Mouse (Mus musculus) bone marrow macrophage, adult 2 months (primary cell): ENCODE results near the gene Wnt1. TPM values are rescaled to one million over a fixed set of nuclear protein-coding genes. Genes with fewer than 3 reads are reported as not detected.
A peak's percentile ranks its signal among the peaks of the same experiment; 100 is the strongest.

Source experiments
- H3K27ac ChIP-seq: 2 replicates; pipeline ENCODE4 v1.5.1; 2012; ENCODE audit warnings: low read depth, low read length; ENCODE audit not compliant: insufficient read depth
- H3K4me1 ChIP-seq: 2 replicates; pipeline ENCODE4 v1.6.1; 2012; ENCODE audit warnings: low read length; ENCODE audit not compliant: control insufficient read depth, insufficient read depth
- H3K4me3 ChIP-seq: 2 replicates; pipeline ENCODE4 v1.5.1; 2012; ENCODE audit warnings: mild to moderate bottlenecking, low read length, moderate library complexity; ENCODE audit not compliant: insufficient read depth
- CTCF ChIP-seq: IDR thresholded peaks from 2 replicates; pipeline ENCODE4 v1.5.1; 2012; ENCODE audit warnings: low read depth, mild to moderate bottlenecking, low read length, moderate library complexity
- POLR2A ChIP-seq: IDR thresholded peaks from 2 replicates; pipeline ENCODE4 v1.6.1; 2012; ENCODE audit warnings: mild to moderate bottlenecking, low read depth, low read length, borderline replicate concordance
- polyA plus RNA-seq: library from polyadenylated mRNA; stranded (reverse); fragments of >200 nt; gene quantifications from 2 replicates; pipeline ENCODE4 v1.2.4, GENCODE M21; 2012; ENCODE audit not compliant: missing spikeins, insufficient read depth, insufficient read length

The Wnt1 gene
- polyA plus RNA-seq, 1 experiment = not detected

DNA sequence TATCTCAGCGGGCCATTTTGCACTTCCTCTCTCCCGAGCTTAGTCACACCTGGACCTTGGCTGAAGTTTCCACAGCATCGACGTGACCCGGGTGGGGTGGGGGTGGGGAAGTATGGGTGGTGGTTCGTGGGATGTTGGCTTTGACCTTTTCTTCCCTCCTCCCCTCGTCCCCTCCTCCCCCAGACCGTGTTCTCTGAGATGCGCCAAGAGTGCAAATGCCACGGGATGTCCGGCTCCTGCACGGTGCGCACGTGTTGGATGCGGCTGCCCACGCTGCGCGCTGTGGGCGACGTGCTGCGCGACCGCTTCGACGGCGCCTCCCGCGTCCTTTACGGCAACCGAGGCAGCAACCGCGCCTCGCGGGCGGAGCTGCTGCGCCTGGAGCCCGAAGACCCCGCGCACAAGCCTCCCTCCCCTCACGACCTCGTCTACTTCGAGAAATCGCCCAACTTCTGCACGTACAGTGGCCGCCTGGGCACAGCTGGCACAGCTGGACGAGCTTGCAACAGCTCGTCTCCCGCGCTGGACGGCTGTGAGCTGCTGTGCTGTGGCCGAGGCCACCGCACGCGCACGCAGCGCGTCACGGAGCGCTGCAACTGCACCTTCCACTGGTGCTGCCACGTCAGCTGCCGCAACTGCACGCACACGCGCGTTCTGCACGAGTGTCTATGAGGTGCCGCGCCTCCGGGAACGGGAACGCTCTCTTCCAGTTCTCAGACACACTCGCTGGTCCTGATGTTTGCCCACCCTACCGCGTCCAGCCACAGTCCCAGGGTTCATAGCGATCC, 2.8 kb downstream of the Wnt1 start:
- no peak overlapping the region for H3K4me3 ChIP-seq
- H3K4me1 ChIP-seq = no peaks in the 10 kb centered on the region
- no peak overlapping the region for H3K27ac ChIP-seq
- TF ChIP-seq POLR2A (no peak), CTCF (no peak)

DNA sequence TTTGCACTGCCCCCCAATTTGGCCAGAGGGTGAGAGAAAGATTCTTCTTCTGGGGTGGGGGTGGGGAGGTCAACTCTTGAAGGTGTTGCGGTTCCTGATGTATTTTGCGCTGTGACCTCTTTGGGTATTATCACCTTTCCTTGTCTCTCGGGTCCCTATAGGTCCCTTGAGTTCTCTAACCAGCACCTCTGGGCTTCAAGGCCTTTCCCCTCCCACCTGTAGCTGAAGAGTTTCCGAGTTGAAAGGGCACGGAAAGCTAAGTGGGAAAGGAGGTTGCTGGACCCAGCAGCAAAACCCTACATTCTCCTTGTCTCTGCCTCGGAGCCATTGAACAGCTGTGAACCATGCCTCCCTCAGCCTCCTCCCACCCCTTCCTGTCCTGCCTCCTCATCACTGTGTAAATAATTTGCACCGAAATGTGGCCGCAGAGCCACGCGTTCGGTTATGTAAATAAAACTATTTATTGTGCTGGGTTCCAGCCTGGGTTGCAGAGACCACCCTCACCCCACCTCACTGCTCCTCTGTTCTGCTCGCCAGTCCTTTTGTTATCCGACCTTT, 3.6 kb downstream of the Wnt1 start:
- H3K4me3 ChIP-seq = no peak overlapping the region

DNA sequence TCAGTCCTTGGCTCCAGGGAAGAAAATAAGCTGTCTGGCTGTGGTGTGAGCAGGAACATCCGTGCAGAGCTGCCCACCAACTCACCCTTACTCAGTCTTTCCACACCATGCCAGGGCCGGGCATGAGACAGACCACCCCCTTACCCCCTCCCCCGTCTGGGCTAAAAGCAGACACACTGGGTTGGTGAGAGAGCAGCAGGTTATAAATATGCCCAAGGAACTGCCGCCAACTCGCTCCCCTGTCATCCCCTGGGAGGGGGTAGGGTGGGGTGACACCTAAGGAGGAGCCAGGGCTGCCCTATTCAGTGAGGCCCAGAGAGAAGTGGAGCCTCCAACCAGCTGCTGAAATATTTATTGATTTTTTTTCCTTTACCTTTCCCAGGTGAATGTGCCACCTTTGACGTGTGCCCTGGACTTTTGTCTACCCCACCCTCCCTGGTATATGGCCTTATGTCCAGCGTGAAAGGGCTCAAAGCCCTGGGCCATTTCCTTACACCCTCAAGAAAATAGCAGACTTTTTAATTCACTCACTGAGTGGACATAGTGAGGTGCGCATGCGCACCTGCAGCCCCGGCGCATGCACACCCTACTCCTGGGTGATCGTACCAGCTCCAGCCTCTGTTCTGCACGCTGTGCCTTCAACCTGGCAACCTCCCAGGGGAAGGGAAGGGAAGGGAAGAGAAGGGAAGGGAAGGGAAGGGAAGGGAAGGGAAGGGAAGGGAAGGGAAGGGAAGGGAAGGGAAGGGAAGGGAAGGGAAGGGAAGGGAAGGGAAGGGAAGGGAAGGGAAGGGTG, 7.3 kb downstream of the Wnt1 start:
- no peak overlapping the region for H3K4me3 ChIP-seq
- no peak for TF ChIP-seq POLR2A
- TF ChIP-seq CTCF = no peak
- H3K27ac ChIP-seq = no peak overlapping the region
- no peaks in the 10 kb centered on the region for H3K4me1 ChIP-seq

More for the DNA sequence above, 3.6 kb downstream of the Wnt1 start:
- H3K27ac ChIP-seq = no peak overlapping the region
- H3K4me1 ChIP-seq = no peaks in the 10 kb centered on the region
- no peak for TF ChIP-seq POLR2A
- no peak for TF ChIP-seq CTCF

DNA sequence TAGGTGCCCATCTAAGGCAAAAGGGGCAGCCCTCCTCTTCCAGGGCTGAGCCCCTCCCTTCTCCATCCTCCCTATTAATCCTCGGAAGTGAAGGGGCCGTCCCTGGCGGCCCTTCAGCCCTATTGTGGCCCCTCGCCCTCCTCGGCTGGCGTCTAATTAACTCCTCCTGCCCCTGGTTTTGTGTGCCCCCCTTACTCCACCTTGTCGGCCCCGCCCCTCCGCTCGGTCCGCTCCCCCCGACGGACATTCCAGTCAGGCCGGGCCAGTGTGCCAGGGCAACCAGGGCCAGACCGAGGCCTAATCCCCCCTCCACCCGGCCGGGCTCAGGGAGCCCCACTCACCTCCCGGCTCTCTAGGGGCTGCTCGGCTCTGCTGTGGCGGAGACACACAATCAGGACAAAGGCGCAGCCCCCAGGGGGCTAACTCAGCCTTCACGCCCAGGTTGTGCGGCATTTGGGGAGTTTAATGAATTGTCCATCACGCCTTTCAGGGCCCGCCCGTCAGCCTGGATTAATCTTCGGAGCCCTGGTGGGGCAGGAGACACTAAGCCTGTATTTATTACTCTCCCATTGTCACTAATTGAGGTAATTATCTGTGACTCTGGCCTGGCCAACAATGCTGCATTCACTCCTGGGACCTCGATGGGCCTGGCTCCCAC, 8.3 kb downstream of the Wnt1 start:
- no peak overlapping the region for H3K4me3 ChIP-seq
- H3K27ac ChIP-seq = no peak overlapping the region
- H3K4me1 ChIP-seq = no peaks in the 10 kb centered on the region
- no peak for TF ChIP-seq CTCF
- no peak for TF ChIP-seq POLR2A

DNA sequence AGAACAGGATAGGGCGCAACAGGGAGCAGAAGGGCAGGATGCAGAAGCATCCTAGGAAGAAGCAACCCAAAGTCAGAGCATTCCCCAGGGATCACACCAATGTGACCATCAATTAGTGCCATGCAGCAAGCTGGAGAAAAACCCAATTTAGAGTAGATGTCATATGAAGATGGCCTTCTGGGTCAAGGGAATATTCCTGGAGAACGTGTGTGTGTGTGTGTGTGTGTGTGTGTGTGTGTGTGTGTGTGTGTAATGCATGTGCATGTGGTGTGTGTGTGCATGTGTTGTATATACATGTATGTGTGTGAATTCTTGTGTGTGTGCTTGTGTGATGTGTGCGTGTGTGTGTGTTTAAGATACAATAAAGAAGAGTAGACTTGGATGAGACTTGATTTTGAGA, 9.2 kb downstream of the Wnt1 start:
- Histone ChIP-seq H3K4me3 (no peak overlapping the region), H3K4me1 (no peaks in the 10 kb centered on the region), H3K27ac (no peak overlapping the region)
- TF ChIP-seq POLR2A = no peak
- TF ChIP-seq CTCF = no peak

DNA sequence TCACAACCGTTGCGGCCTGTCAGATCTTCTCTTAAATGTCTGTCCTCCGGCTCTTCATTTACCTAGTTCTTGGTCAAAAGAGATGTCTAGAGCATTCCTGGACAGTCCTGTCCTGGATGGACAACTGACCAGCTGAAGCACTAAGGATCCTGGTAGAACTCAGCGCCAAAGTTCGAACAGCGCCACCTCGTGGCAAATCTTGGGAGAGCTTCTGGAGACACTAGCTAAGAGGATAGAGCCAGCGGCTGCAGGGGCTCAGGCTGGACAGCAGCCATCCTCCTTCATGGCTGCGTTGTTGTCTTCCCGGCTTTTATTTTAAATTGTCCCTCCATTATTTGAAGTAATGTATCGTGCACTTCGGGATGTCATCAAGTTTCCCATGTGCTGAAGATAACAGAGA, 9.7 kb downstream of the Wnt1 start:
- Histone ChIP-seq H3K4me3 (no peak overlapping the region), H3K4me1 (no peaks in the 10 kb centered on the region), H3K27ac (no peak overlapping the region)
- TF ChIP-seq CTCF (peak; percentile 95), POLR2A (no peak)

DNA sequence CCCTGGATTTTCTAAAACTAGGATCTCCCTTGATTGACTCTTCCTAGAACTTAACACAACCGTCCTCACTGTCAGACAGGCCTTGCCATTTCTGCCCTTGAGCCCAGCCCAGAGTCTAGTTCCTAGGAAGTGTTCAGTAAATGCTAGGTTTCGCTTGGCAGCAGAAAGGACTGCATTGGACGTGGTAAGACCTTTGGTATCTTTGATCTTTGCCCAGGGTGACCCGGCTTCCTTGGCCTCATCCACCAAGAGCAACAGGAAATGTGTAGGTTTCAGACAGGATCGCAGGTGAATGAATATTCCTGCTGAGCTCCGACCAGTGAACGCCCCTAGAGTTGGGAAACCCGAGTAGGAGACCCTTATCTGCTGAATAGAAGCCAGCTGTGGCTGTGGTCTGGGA, 13.3 kb downstream of the Wnt1 start:
- Histone ChIP-seq H3K4me3 (no peak overlapping the region), H3K4me1 (peaks cover 3% of the 10 kb centered on the region), H3K27ac (no peak overlapping the region)
- TF ChIP-seq CTCF = no peak
- no peak for TF ChIP-seq POLR2A

DNA sequence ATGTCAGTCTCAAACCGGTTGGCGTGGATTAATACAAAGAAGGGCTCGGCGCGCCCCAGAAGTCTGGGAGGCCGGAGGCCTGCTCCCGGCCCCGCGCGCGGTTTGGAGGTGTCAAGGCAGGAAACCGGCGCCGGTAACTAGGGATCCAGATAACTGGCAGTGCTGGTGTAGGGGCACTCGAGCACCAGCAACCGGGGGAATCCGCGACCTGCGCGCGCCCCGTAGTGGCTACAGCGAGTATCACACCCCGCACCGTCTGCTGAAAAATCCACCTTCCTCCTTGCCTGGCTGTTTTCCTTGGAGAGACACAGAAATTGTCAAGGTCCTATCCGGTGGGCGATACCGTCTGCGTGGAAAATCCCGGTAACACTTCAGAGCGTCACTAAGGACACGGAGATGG, 14.4 kb downstream of the Wnt1 start:
- Histone ChIP-seq H3K4me3 (no peak overlapping the region), H3K4me1 (peaks cover 9% of the 10 kb centered on the region), H3K27ac (no peak overlapping the region)
- TF ChIP-seq CTCF (peak; percentile 54), POLR2A (no peak)

DNA sequence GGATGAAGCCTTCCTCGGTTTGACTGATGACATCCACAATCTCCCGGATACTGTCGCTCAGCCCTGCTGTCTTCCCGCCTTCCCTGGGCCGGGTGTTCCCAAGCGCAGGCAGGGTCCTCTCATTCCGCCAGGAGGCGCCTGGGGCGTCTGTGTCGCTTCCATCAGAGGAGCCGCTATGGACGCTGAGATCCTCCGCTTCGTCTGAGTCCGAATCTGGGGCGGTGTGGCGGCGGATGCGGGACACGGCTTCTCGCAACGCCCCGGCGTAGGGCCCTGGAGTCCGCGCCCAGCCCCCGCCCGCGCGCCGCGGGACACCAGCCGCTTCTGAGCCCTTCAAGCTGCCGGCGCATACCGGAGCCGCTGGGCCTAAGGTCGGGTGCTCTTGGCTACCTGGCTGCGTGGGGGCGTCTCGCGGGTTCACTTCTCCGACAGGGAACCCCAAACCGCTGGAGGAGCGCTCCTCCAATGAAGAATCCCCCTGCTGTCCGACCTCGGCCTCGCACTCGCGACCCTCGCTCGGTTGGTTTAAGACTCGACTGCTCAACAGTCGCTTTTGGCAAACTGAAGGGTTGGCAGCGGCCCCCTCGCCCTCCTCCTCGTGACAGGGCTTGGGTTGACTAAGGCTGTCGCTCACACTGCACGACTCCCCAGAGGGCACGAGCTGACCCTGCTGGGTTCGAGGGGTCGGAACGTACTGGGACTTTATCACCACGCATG, 15.8 kb downstream of the Wnt1 start:
- Histone ChIP-seq H3K4me3 (peak overlapping the region; percentile 42), H3K4me1 (peaks cover 9% of the 10 kb centered on the region), H3K27ac (no peak overlapping the region)
- TF ChIP-seq CTCF (no peak), POLR2A (no peak)
